Mouse (Mus musculus) left cerebral cortex, postnatal 25 days (tissue): ENCODE results near the gene Tkt. TPM values are rescaled to one million over a fixed set of nuclear protein-coding genes. Genes with fewer than 3 reads are reported as not detected.
"Not testable (repeated sequence)": the region's sequence is repeated elsewhere in the genome, so short reads cannot be mapped to it uniquely, and the experiment has no call there.

Experiments
- DNase-seq, 2 experiments: peaks; one replicate each; pipeline ENCODE4 v3.0.0; 2022; ENCODE audit warnings: low spot score in 2 of 2, mixed read lengths in 1 of 2
- intact Hi-C: fragments of 180-260 bp; cut with DNase I; formaldehyde crosslinking; loops from one replicate; pipeline ENCODE4 v1.15.1; 2025
- total RNA-seq, 2 experiments: library from RNA; stranded (reverse); gene quantifications; 2 replicates each; pipeline ENCODE4 v1.2.3; 2021

The Tkt gene
- total RNA-seq, 2 experiments from 2014 or later = 156 to 169 TPM

DNA sequence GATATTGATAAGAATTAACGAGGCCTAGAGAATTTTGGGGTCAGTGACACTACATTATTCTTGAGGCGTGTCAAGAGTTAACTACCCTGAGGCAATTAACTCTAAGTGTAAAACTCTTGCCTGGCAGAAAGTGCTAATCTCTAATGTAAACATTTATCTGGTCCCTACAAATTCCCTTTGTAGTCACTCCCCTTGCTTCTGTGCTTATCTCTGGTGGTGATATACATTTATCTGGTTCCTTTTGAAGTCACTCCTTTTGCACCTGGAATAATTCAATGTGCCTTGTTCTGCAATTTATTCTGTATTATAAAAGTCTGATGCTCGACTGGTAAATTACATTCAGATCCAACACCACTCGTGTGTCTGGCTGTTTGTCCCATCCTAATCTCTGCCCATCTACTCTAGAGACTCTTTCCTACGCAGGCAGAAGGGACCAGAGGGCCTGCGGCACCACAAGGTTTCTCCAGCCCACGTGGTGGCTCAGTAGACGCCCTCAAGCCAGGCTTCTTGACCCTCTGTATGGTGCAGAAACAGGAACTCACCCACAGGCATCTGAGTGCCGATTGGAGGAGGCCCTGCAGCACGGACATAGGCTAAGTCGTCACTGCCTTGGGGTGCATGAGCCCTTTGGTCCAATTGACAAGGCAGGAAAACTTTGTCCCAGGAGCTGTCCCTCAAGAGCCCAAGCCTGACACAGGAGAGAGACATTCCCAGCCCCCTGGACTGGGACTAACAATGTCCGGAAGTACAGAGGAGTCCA, 29.3 kb downstream of the Tkt start:
- DNase-seq, intact Hi-C loops: not testable (repeated sequence)

GRCm38 (mm10) chr14:30579180-30579579, 31.0 kb downstream of the Tkt start:
- DNase-seq = no peak
- intact Hi-C loops = no loop called here

DNA sequence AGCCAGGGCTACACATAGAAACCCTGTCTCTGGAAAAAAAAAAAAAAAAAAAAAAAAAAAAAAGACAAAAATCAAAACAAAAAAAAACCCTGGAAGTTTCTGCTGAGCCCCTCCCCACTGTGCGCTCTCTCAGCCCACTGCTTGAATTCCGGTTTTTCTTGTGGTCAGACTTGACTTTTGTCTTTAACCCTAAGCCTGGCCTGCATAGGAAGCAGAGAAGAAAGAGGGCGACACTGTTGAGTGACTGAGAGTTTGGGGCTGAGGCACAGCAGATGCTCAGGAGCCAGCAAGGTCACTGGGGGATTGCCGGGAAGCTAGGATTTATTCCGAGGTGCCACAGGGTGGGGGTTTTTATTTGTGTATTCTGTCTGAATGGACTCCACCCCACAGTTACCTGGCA, 31.7 kb downstream of the Tkt start:
- intact Hi-C loops = no loop called here

GRCm38 (mm10) chr14:30581238-30581637, 33.1 kb downstream of the Tkt start:
- intact Hi-C loops = no loop called here
- DNase-seq = no peak

More for the DNA sequence above, 31.7 kb downstream of the Tkt start:
- DNase-seq = no peak

DNA sequence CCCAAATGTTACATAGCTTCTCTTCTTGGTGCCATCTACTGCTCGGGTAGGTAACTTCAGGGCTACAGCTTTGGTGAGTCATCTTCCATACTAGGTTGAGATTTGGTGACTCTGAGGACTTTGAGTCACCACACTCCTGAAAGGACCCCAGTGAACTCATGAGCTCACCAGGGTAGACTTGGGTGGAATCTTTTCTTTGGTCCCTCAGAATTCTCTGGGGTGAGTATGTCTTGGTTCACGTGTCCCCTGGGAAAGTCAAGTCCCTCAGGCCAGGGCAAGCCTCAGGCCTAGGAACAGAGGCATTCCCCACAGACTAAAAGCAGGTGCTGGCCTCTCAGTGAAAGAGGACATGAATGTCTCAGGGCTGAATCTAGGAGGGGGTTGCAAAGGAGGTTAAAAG, 35.9 kb downstream of the Tkt start:
- intact Hi-C loops = no loop called here

GRCm38 (mm10) chr14:30584497-30585251, 36.5 kb downstream of the Tkt start:
- DNase-seq = no peak
- intact Hi-C loops = no loop called here

More for the DNA sequence above, 35.9 kb downstream of the Tkt start:
- no peak for DNase-seq

- no peak for DNase-seq
- intact Hi-C loops = no loop called here
Observed at GRCm38 (mm10) chr14:30585323-30585722, 37.2 kb downstream of the Tkt start.

DNA sequence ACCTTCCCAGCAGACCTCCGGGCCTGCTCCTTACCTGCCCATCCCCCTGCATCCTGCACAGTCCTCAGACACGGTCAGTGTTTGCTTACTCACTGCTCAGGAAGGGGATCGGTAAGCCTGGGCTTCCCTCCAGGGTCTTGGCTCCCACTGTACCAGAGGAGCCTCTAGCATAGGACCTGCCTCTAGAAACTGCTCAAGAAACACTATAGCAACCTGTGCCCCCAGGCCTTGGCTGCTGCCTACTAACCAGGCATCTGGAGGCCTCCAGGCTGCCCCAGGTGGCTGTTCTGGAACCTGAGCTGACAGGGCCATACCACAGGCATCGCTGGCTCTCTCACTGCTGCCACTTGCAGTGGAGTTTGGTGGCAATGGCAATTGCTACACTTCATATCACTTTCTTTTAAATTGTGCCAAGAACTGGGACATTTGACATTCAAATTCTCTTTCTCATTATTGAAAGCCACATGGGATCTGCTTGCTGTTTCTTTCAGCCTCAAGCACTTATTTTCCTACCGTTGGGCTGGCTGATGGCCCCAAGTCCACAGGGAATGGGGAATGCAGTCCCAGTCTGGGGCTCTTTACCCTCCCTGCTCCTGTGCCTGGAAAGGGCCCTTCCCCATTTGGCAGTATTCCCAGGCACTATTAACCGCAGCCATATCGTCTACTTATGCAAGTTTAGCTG, 38.8 kb downstream of the Tkt start:
- intact Hi-C loops = no loop called here
- DNase-seq = no peak

DNA sequence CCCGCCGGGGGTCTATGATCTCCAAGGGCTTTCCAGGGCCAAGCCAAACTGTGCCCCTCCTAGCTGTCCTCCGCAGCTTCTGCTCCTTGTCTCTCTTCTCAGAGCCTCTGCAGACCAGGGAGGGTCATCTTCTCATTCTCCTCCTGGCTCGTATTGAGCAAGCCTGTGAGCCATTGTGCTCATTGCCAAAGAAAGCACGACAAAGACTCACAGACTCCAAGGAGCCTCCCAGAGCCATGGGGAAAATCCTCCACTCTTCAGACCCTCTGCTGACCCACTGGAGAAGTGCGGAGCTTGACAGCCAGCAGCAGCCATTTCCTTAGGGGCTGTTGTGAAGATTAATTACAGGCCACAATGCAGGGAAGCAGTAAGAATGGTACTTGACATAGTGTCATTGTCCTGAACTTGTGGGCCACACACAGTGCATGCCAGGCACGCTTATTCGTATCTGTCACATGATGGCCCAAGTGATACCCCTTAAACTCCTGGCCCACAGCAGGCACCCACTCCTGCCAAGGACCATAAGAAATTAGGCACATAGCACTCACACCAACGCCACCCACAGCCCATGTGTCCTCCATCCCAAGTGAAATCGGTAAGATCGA, 42.0 kb downstream of the Tkt start:
- intact Hi-C loops = loop anchor here (5.0 kb wide), 1 partner anchor 62 kb away; the partner anchor contains the start of gene Rft1
- no peak for DNase-seq

DNA sequence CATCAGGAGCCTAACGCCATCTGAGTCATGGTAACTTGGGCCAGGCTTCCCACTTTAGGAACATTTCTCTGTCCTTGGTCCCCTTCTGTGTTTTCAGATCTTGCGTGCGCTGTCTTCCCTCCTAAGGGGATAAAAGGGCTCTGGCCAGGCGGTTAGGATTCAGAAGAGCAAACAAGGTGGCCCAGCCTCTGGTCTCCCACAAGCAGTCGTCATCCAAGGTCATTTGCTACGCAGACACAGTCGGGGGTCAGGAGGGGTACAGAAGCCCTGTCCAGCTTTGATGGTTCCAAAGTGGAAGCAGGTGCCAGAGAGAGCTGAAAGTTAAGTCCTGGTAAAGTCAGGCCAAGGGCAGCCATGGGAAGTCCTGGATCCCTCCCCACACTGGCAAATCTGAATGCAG, 42.8 kb downstream of the Tkt start:
- DNase-seq = no peak
- intact Hi-C loops = loop anchor here (1.0 to 5.0 kb wide), 2 partner anchors 61 to 81 kb away; partner anchors contain the start of gene Rft1

GRCm38 (mm10) chr14:30591417-30591816, 43.3 kb downstream of the Tkt start:
- peak; percentile 58 to 72 for DNase-seq
- intact Hi-C loops = loop anchor here (1.0 to 5.0 kb wide), 2 partner anchors 61 to 81 kb away; partner anchors contain the start of gene Rft1

DNA sequence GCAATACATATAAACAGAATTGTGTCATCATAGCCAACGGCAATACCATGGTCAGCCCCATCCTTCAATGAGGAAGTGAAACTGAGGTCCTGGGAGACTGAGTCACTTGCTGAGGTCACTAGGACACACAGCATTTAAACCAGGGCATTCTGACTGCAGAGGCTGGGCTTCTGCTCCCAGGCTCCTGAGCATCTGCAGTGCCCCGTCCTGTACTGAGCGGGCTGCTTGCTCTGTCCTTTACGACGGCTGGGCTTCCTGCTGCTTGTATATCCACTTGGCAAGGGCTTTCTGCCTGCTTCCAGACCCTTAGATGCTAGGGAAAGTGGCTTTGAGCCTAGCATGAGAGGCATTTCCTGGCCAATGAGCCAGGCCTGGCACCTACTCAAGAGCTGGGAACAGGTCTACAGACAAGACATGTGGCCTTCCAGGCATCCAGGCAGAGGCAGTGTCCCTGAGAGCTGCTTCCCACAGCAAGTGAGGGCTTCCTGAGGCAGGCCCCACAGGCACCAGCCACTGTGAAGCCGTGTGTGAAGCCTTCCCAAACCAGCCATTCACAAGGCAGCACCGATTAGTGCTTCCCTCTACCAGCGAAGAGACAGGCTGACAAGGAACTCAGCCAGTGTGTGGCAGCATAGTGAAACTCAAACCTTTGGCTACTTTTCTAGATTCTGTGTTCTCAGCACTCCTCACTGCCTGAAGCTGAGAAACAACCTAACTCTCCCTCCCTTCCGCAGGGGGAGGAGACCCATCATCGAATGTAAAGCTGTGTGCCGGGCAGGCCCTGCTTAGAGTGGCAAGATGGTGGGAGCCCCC, 45.3 kb downstream of the Tkt start:
- DNase-seq = peak; percentile 44 to 64
- intact Hi-C loops = loop anchor here (2.0 to 5.0 kb wide), 2 partner anchors 19 to 59 kb away; partner anchors contain the start of gene Rft1

- DNase-seq = peak; percentile 21 to 43
- intact Hi-C loops = loop anchor here (2.0 to 5.0 kb wide), 2 partner anchors 19 to 58 kb away; partner anchors contain the start of gene Rft1
Observed at GRCm38 (mm10) chr14:30594092-30594695, 46.0 kb downstream of the Tkt start.

GRCm38 (mm10) chr14:30595576-30596313, 47.6 kb downstream of the Tkt start:
- DNase-seq = peak in 1 of 2 experiments; percentile 32
- intact Hi-C loops = loop anchor here (2.0 kb wide), 1 partner anchor 17 kb away; no protein-coding TSS in a partner anchor

- intact Hi-C loops = no loop called here
Observed at GRCm38 (mm10) chr14:30596407-30596806, 48.2 kb downstream of the Tkt start.

GRCm38 (mm10) chr14:30597142-30597541, 49.0 kb downstream of the Tkt start:
- intact Hi-C loops = no loop called here
- no peak for DNase-seq

More at GRCm38 (mm10) chr14:30596407-30596806, 48.2 kb downstream of the Tkt start:
- no peak for DNase-seq

DNA sequence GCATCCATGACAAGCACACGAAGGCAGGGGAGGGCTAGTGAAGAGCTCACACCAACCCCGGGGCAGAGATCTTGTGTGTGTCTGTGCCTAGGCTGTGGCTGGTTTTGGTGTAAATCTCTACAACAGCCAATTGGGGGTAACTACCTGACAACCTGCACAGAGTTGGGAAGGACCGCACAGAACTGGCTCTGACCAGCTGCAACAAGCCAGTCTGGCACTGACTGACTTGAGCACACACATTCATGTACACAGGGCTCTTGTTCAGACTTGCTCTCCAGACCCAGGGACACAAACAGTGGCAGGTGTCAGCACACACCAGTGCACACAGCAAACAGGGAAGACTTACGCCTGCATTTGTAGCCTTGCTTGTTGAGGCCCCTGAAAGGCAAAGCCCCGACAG, 58.7 kb downstream of the Tkt start:
- intact Hi-C loops = no loop called here
- DNase-seq = no peak

DNA sequence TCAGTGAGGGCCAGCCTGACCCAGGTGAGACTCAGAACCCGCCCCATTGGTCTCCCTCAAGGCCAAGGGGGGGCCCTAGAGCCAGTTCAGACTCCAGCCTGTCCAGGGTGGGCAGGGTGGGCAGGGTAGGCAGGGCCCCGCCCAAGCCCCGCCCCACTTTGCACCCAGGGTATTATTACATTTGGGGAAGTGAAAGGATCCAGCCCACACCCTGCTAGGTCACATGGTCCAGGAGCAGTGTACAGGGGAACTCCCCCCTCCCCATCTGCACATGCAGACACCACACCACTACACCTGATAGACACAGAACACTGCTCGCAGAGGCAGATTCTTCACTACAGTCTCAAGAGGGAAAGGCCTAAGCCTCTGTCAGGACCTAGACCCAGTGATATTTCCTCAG, 59.5 kb downstream of the Tkt start:
- DNase-seq = no peak
- intact Hi-C loops = no loop called here
